Mouse (Mus musculus) limb, embryonic 12.5 days (tissue): ENCODE measurements around the gene Cd72. TPM values are rescaled to one million over a fixed set of nuclear protein-coding genes. Genes with fewer than 3 reads are reported as not detected.

ENCODE experiments used
- ATAC-seq: fragments of 200-750 bp; cut with Nextera tagmentation; 2 replicates; pipeline ENCODE4 v1.8.0; 2017; ENCODE audit warnings: low read depth, moderate TSS enrichment; ENCODE audit not compliant: insufficient number of reproducible peaks, insufficient read depth, low FRiP score, low TSS enrichment
- H3K27ac ChIP-seq: fragments of 300-500 bp; sonication (generic); 2 replicates; pipeline ENCODE4 v1.5.1; 2016; ENCODE audit warnings: mild to moderate bottlenecking, moderate library complexity
- H3K27me3 ChIP-seq: fragments of 300-500 bp; sonication (generic); 2 replicates; pipeline ENCODE4 v1.6.1; 2016; ENCODE audit warnings: mild to moderate bottlenecking, moderate library complexity
- H3K36me3 ChIP-seq: fragments of 300-500 bp; sonication (generic); 2 replicates; pipeline ENCODE4 v1.6.1; 2016; ENCODE audit warnings: mild to moderate bottlenecking, moderate library complexity
- H3K4me1 ChIP-seq: fragments of 300-500 bp; sonication (generic); replicated peaks from 2 replicates; pipeline ENCODE4 v1.6.1; 2016
- H3K4me2 ChIP-seq: fragments of 300-500 bp; sonication (generic); 2 replicates; pipeline ENCODE4 v1.6.1; 2016; ENCODE audit warnings: mild to moderate bottlenecking, moderate library complexity
- H3K4me3 ChIP-seq: fragments of 300-500 bp; sonication (generic); replicated peaks from 2 replicates; pipeline ENCODE4 v1.5.1; 2016; ENCODE audit warnings: mild to moderate bottlenecking
- H3K9ac ChIP-seq: fragments of 300-500 bp; sonication (generic); replicated peaks from 2 replicates; pipeline ENCODE4 v1.6.1; 2016; ENCODE audit warnings: mild to moderate bottlenecking, moderate library complexity
- H3K9me3 ChIP-seq: fragments of 300-500 bp; sonication (generic); 2 replicates; pipeline ENCODE4 v1.6.1; 2016; ENCODE audit warnings: mild to moderate bottlenecking, moderate library complexity
- whole genome bisulfite sequencing: fragments of 180-500 bp; shearing (Covaris S2); methylation state at CpG from one replicate; pipeline ENCODE4 v1.1.7; 2016; 5-methylcytosine and 5-hydroxymethylcytosine counted together
- polyA plus RNA-seq: library from polyadenylated mRNA; unstranded; fragments of >200 nt; fragmentation: Nextera tagmentation; extraction: Ambion mirVana; gene quantifications from 2 replicates; pipeline ENCODE4 v1.2.1, GENCODE M21; 2016

The Cd72 gene
- polyA plus RNA-seq, 1 experiment from 2014 or later: 3.5 TPM

DNA sequence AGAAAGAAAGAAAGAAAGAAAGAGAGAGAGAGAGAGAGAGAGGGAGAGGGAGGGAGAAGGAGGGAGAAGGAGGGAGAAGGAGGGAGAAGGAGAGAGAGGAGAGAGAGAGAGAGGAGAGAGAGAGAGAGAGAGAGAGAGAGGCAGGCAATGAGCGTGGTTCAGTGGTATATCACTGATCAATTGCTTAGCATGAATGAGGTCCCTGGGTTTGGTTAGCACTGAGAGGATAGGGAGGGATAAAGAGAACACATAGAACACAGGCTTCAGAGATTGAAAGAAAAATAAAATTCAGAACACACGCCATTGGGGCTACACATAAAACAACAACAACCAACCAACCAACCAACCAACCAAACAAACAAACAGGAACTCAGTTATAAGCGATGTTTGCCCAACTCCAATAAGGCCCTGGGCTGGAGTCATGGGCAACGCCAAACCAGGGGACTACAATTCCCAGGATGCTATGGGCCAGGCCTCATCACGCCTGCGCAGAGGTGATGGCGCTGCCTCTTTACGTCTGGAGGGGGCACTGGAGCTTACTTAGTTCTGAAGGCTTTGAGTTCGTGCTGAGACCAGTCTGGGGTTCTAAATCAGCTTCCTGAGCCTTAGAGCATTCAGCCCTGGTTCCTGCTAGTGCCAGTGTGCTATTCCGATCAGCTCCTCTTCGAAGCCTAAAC, 23.6 kb upstream of the Cd72 start:
- Histone ChIP-seq H3K4me3 (peak overlapping the region; percentile 29), H3K9ac (no peak overlapping the region; the same call in 1 of the 2 replicates), H3K9me3 (no peaks in the 10 kb centered on the region), H3K27ac (no peak overlapping the region), H3K27me3 (no peaks in the 10 kb centered on the region), H3K4me1 (no peaks in the 10 kb centered on the region), H3K4me2 (peak overlapping the region; percentile 45), H3K36me3 (no peaks in the 10 kb centered on the region)
- 18% methylated on average over 10 of the region's 11 CpGs for WGBS
- peak; percentile 89; the same call in 1 of the 2 replicates for ATAC-seq

DNA sequence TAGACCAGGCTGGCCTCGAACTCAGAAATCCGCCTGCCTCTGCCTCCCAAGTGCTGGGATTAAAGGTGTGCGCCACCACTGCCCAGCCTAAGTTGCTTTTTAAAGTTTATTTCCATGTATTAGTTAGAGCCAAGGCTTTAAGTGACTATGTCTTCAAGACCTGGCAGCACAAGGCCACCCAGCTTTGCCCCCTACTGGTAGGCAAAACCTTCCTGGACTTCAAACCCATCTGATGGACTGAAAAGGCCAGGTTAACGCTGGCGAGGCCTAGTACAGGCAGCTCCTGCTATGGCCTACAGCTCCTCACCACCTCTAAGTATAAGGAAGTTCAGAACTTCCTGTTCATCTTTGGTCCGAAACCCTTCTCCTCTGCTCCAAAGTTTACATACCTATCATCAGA, 22.2 kb upstream of the Cd72 start:
- Histone ChIP-seq H3K4me1 (no peaks in the 10 kb centered on the region), H3K36me3 (no peaks in the 10 kb centered on the region), H3K9me3 (no peaks in the 10 kb centered on the region), H3K4me2 (no peak overlapping the region), H3K27me3 (no peaks in the 10 kb centered on the region), H3K27ac (no peak overlapping the region), H3K4me3 (no peak overlapping the region), H3K9ac (no peak overlapping the region)
- no peak for ATAC-seq
- WGBS: 93% methylated on average over 6 of the region's 6 CpGs

GRCm38 (mm10) chr4:43473636-43474035, 19.2 kb upstream of the Cd72 start:
- Histone ChIP-seq H3K4me3 (no peak overlapping the region), H3K4me2 (no peak overlapping the region), H3K4me1 (no peaks in the 10 kb centered on the region), H3K36me3 (no peaks in the 10 kb centered on the region), H3K27me3 (no peaks in the 10 kb centered on the region), H3K9me3 (no peaks in the 10 kb centered on the region), H3K9ac (no peak overlapping the region), H3K27ac (no peak overlapping the region)
- WGBS: 85% methylated on average over 1 of the region's 1 CpGs
- ATAC-seq: no peak

- 91% methylated on average over 10 of the region's 10 CpGs for WGBS
- Histone ChIP-seq H3K4me3 (no peak overlapping the region), H3K4me2 (no peak overlapping the region), H3K9me3 (no peaks in the 10 kb centered on the region), H3K27me3 (no peaks in the 10 kb centered on the region), H3K36me3 (no peaks in the 10 kb centered on the region), H3K9ac (no peak overlapping the region), H3K4me1 (no peaks in the 10 kb centered on the region), H3K27ac (no peak overlapping the region)
- ATAC-seq: no peak
Observed at GRCm38 (mm10) chr4:43470301-43470700, 15.9 kb upstream of the Cd72 start.

- 88% methylated on average over 7 of the region's 7 CpGs for WGBS
- Histone ChIP-seq H3K36me3 (no peaks in the 10 kb centered on the region), H3K9ac (no peak overlapping the region), H3K9me3 (no peaks in the 10 kb centered on the region), H3K4me3 (no peak overlapping the region), H3K27ac (no peak overlapping the region), H3K27me3 (no peaks in the 10 kb centered on the region; the same call in 1 of the 2 replicates), H3K4me1 (no peaks in the 10 kb centered on the region), H3K4me2 (no peak overlapping the region)
- ATAC-seq: no peak
Observed at GRCm38 (mm10) chr4:43466872-43467271, 12.4 kb upstream of the Cd72 start.

GRCm38 (mm10) chr4:43465935-43466334, 11.5 kb upstream of the Cd72 start:
- 89% methylated on average over 6 of the region's 6 CpGs for WGBS
- Histone ChIP-seq H3K9ac (no peak overlapping the region), H3K36me3 (no peaks in the 10 kb centered on the region), H3K4me2 (no peak overlapping the region), H3K27me3 (no peaks in the 10 kb centered on the region; the same call in 1 of the 2 replicates), H3K4me1 (no peaks in the 10 kb centered on the region), H3K27ac (no peak overlapping the region), H3K4me3 (no peak overlapping the region), H3K9me3 (no peaks in the 10 kb centered on the region)
- ATAC-seq: no peak

DNA sequence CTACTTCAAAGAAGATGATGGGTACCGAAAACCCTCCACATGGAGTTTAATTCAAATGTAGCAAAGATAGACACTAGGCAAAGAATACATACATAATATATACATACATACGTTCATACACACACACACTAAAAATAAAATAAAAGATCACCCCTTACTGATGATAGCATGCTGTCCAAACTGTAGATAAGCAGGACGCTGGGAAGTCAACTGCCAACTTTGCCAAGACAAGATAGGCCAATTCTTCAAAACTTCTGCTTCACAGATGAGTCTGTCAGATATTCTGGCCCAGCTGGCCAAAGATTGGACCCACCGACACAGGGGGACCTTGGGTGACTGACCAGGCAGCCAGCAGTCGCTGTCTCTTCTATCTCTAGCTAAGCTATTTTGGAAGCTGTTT, 8.7 kb upstream of the Cd72 start:
- H3K27ac ChIP-seq: no peak overlapping the region
- H3K9me3 ChIP-seq: no peaks in the 10 kb centered on the region
- ATAC-seq: no peak
- 89% methylated on average over 5 of the region's 5 CpGs for WGBS
- H3K4me1 ChIP-seq: no peaks in the 10 kb centered on the region
- no peaks in the 10 kb centered on the region; the same call in 1 of the 2 replicates for H3K27me3 ChIP-seq
- no peaks in the 10 kb centered on the region for H3K36me3 ChIP-seq
- no peak overlapping the region for H3K4me3 ChIP-seq
- no peak overlapping the region for H3K4me2 ChIP-seq
- no peak overlapping the region for H3K9ac ChIP-seq

- Histone ChIP-seq H3K9me3 (no peaks in the 10 kb centered on the region), H3K27me3 (peaks cover 40% of the 10 kb centered on the region), H3K27ac (no peak overlapping the region), H3K9ac (no peak overlapping the region), H3K4me1 (peaks cover 23% of the 10 kb centered on the region; the same call in 1 of the 2 replicates), H3K36me3 (no peaks in the 10 kb centered on the region), H3K4me3 (no peak overlapping the region), H3K4me2 (no peak overlapping the region)
- no peak for ATAC-seq
- WGBS: 25% methylated on average over 8 of the region's 8 CpGs
Observed at GRCm38 (mm10) chr4:43457124-43457523, 2.7 kb upstream of the Cd72 start.

GRCm38 (mm10) chr4:43456470-43456869, 2.0 kb upstream of the Cd72 start:
- H3K4me2 ChIP-seq: no peak overlapping the region
- H3K4me1 ChIP-seq: peaks cover 23% of the 10 kb centered on the region; the same call in 1 of the 2 replicates
- peaks cover 43% of the 10 kb centered on the region for H3K27me3 ChIP-seq
- H3K4me3 ChIP-seq: no peak overlapping the region
- H3K9ac ChIP-seq: no peak overlapping the region
- ATAC-seq: no peak
- no peak overlapping the region for H3K27ac ChIP-seq
- 30% methylated on average over 4 of the region's 4 CpGs for WGBS
- no peaks in the 10 kb centered on the region for H3K36me3 ChIP-seq
- H3K9me3 ChIP-seq: no peaks in the 10 kb centered on the region

- peaks cover 23% of the 10 kb centered on the region; the same call in 1 of the 2 replicates for H3K4me1 ChIP-seq
- peak overlapping the region; percentile 45 for H3K9ac ChIP-seq
- no peak overlapping the region for H3K27ac ChIP-seq
- H3K9me3 ChIP-seq: no peaks in the 10 kb centered on the region
- peaks cover 43% of the 10 kb centered on the region for H3K27me3 ChIP-seq
- ATAC-seq: no peak
- H3K36me3 ChIP-seq: peaks cover 3% of the 10 kb centered on the region
- peak overlapping the region; percentile 30 for H3K4me3 ChIP-seq
- peak overlapping the region; percentile 55 for H3K4me2 ChIP-seq
- WGBS: 1% methylated on average over 18 of the region's 18 CpGs
Observed at GRCm38 (mm10) chr4:43453413-43453812, 1.0 kb downstream of the Cd72 start.

GRCm38 (mm10) chr4:43452315-43452714, 2.1 kb downstream of the Cd72 start:
- 53% methylated on average over 11 of the region's 11 CpGs for WGBS
- ATAC-seq: no peak
- Histone ChIP-seq H3K4me1 (peaks cover 23% of the 10 kb centered on the region; the same call in 1 of the 2 replicates), H3K9me3 (no peaks in the 10 kb centered on the region), H3K27me3 (peaks cover 43% of the 10 kb centered on the region), H3K4me2 (no peak overlapping the region), H3K4me3 (no peak overlapping the region), H3K9ac (no peak overlapping the region), H3K27ac (no peak overlapping the region), H3K36me3 (peaks cover 14% of the 10 kb centered on the region)

DNA sequence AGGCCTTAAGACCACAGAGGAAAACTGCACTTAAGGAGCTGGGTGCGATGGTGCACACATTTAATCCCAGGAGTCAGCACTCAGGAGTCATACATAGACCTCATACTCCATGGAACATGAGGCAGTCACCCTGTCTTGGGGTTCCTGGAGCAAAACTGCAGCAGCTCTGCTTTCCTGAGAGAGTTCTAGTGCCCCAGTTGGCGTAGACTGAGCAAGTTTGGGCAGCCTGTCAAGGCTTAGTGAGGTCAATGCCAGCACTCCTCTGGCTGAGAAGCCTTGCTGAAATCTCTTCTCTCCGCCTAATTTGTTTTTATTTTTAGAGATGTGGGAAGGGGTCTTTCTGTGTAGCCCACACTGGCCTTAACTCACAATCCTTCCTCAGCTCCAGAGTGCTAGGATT, 5.9 kb downstream of the Cd72 start:
- 86% methylated on average over 3 of the region's 3 CpGs for WGBS
- no peak for ATAC-seq

More for the DNA sequence above, 5.9 kb downstream of the Cd72 start:
- no peaks in the 10 kb centered on the region for H3K9me3 ChIP-seq
- H3K27me3 ChIP-seq: peaks cover 17% of the 10 kb centered on the region
- H3K4me2 ChIP-seq: no peak overlapping the region
- peaks cover 39% of the 10 kb centered on the region for H3K36me3 ChIP-seq
- H3K4me3 ChIP-seq: no peak overlapping the region
- peaks cover 19% of the 10 kb centered on the region for H3K4me1 ChIP-seq
- no peak overlapping the region for H3K9ac ChIP-seq
- no peak overlapping the region for H3K27ac ChIP-seq
